Mouse (Mus musculus): ENCODE results near the gene Creb3l1. TPM values are rescaled to one million over a fixed set of nuclear protein-coding genes. Genes with fewer than 3 reads are reported as not detected.

Creb3l1 gene
- total RNA-seq, 2 experiments from 2014 or later: 3.2 to 3.6 TPM

GRCm38 (mm10) chr2:92008623-92009404 lies 15.5 kb downstream of the Creb3l1 start:
- no peak for DNase-seq (ENCODE audit: low spot score in 2 of 2)
- TF ChIP-seq CTCF (conservative IDR thresholded peaks at IDR 0.05): no peak
- Histone ChIP-seq H3K4me3 (peak overlapping the region; percentile 83), H3K27ac (peak overlapping the region; percentile 95)

GRCm38 (mm10) chr2:92007933-92008622 lies 16.2 kb downstream of the Creb3l1 start:
- Histone ChIP-seq H3K27ac (peak overlapping the region; percentile 95), H3K4me3 (peak overlapping the region; percentile 83)
- DNase-seq (ENCODE audit: low spot score in 2 of 2): peak; percentile 96 to 98
- 0 out of 2 replicates have a peak, but pooled peaks have one; percentile 11 for TF ChIP-seq CTCF (conservative IDR thresholded peaks at IDR 0.05)

DNA sequence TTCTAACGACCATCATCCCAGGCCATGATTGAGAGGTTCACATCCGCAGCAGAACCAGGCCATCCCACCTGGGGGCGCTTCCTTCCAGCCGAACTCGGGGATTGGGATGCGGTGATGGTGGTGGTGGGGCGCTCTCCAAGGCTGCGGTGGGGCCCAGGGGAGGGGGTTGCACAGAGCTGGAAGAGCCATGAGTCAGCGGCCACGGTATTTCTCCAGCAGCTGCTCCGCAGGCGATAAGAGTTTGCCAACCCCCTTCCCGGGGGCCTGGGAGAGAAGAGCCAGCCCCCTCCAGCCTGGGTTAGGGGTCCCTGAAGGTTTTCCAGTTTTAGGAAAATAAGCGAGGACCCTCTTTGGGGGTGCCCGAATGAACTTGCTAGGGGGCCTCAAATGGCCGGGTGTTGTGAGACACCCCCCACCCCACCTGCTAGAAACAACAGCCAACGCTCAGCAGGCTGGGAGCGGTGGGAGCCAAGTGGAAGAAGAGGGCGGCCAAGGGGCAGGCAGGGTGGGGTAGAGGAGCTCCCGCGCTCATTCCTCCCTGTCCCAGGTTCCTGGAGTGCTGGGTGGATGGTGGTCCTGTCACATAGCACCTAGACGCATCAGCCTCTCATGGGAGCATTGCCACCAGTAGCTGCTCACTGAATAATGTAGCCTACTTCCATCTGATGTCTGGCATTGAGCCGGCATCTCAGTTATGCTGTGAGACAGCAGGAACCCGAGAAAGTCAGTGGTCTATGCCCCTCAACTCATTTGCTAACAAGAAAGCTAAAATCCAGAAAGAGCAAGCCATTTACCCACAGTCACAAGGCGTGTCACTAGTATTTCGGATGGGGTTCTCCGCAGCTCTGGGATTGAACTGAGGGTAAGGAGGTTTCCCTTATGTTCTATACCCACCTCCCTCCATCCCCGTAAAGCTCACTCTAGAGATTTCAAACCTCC lies 17.1 kb downstream of the Creb3l1 start:
- H3K27ac ChIP-seq: peak overlapping the region; percentile 95
- H3K4me3 ChIP-seq: peak overlapping the region; percentile 83
- peak; percentile 80 for TF ChIP-seq CTCF (conservative IDR thresholded peaks at IDR 0.05)
- DNase-seq (ENCODE audit: low spot score in 2 of 2): peak; percentile 63 to 75

DNA sequence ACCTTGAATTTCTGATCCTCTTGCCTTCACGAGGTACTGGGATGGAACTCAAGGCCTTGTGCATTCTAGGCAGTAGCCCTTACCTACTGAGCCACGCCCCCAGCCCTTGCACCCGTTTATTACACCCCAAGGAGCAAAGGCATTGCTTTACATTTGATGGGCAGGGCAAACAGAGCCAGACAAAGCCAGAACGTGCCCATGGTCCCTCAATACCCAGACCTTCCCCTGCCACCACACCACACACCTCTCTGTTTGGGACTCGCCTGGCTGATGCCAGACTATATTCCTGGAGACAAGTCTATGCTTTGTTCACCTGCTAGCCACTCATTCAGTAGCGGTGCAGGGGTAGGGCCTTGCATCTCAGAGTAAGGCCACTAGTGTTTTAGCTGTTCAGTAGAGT lies 17.8 kb downstream of the Creb3l1 start:
- no peak for DNase-seq (ENCODE audit: low spot score in 2 of 2)
- H3K4me3 ChIP-seq: no peak overlapping the region; the same call in 1 of the 2 replicates
- TF ChIP-seq CTCF (conservative IDR thresholded peaks at IDR 0.05): no peak
- H3K27ac ChIP-seq: no peak overlapping the region

- DNase-seq (ENCODE audit: low spot score in 2 of 2): no peak
- TF ChIP-seq CTCF (conservative IDR thresholded peaks at IDR 0.05): no peak
- H3K4me3 ChIP-seq: no peak overlapping the region
- no peak overlapping the region for H3K27ac ChIP-seq
Observed at GRCm38 (mm10) chr2:92004617-92005016, 19.7 kb downstream of the Creb3l1 start.

DNA sequence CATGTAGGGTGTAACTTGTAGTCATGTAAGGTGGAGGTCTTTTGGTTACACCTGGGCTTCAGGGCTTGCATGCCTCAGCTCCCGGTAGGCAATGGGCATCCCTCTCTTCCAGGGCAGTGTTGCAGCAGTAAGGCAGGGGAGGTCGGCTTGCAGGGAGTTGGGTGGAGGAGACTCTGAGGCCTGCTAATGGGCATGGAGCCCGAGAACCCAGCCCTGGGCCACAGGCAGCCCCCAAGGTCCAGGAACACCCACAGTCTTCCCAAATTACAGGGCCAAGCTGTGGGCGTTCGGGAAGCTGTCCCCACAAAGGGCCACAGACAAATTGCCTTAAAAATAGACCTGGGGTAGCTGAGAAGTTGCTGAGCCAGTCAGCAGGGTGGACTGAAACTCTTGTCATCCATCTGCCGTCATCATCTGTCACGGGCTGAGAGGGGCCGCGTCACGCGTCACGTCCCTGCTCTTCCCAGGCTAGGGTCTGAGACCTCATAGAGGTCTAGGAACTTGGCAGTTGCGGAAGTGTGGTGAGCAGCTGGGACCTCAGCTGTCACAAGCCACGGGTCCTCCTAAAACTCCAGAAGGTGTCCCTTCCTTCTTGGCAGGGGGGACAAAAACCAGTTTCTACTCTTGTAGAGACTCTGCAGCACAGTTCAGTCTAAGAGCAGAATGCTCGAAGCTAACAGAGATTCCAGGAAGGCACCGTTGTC lies 26.2 kb downstream of the Creb3l1 start:
- no peak for DNase-seq (ENCODE audit: low spot score in 2 of 2)
- Histone ChIP-seq H3K27ac (no peak overlapping the region), H3K4me3 (no peak overlapping the region)
- TF ChIP-seq CTCF (conservative IDR thresholded peaks at IDR 0.05): no peak

DNA sequence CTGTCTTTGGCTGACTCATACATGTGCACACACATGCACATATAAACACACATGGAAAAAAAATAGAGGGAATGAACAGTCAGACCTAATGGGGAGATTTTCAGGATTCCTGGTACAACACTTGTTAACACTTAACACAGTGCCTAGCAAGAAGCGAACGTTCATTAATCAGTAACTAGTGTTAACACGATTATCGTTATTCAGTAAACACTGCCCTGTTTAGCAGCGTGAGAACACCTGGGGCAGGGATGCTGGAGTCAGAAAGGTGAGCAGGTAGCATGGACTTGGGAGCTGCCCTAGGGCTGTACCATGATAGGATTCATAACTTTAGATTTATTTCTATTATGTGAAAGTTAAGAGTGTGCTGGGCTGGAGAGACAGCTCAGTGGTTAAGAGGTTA lies 28.3 kb downstream of the Creb3l1 start:
- Histone ChIP-seq H3K27ac (no peak overlapping the region), H3K4me3 (no peak overlapping the region)
- no peak for DNase-seq (ENCODE audit: low spot score in 2 of 2)
- TF ChIP-seq CTCF (conservative IDR thresholded peaks at IDR 0.05): no peak

DNA sequence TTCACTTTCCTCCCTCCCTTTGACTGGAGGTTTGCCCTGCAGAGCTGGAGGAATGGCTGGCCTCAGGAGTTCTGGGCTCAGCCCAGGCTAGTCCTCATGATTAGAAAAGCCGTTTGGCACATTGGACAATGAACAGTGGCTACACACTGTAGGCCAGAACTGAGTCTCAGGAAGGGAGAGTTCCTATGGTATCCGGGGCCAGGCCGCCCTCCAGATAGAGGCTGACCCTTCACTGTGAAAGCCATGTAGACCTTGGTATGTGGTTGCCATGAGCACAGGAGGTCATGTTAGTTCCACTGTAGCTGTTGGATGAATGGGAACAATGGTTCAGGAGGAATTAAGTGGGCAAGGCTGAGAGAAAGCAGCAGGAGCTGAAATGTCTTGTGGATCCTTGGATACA lies 30.9 kb downstream of the Creb3l1 start:
- no peak for TF ChIP-seq CTCF (conservative IDR thresholded peaks at IDR 0.05)
- H3K27ac ChIP-seq: no peak overlapping the region
- H3K4me3 ChIP-seq: no peak overlapping the region
- DNase-seq (ENCODE audit: low spot score in 2 of 2): no peak

GRCm38 (mm10) chr2:91989750-91990149 lies 34.6 kb downstream of the Creb3l1 start:
- H3K4me3 ChIP-seq: no peak overlapping the region
- H3K27ac ChIP-seq: no peak overlapping the region
- TF ChIP-seq CTCF (conservative IDR thresholded peaks at IDR 0.05): peak; percentile 63
- no peak for DNase-seq (ENCODE audit: low spot score in 2 of 2)

- peak; percentile 66 to 89 for DNase-seq (ENCODE audit: low spot score in 2 of 2)
- Histone ChIP-seq H3K4me3 (no peak overlapping the region), H3K27ac (no peak overlapping the region)
- TF ChIP-seq CTCF (conservative IDR thresholded peaks at IDR 0.05): peak; percentile 99
Observed at GRCm38 (mm10) chr2:91987542-91987941, 36.8 kb downstream of the Creb3l1 start.

DNA sequence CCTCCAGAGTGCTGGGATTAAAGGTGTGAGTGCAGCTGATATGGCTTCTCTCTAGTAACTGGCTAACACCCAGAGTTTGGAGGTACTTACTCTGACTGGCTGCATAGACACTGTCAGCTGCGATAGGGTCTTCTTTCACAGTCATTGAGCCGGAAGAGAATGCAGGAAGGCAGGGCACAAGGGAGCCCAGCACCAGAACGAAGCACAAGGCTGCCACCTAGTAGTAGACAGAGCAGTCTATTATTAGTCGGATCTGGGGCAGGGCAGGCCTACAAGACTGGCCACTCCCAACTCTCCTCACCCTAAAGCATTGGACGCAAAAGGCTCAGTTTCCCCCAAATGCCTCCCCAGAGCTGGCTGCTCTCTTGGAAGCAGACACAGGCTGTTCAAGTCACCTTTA lies 38.2 kb downstream of the Creb3l1 start:
- no peak overlapping the region for H3K4me3 ChIP-seq
- DNase-seq (ENCODE audit: low spot score in 2 of 2): no peak
- TF ChIP-seq CTCF (conservative IDR thresholded peaks at IDR 0.05): peak; percentile 68
- no peak overlapping the region for H3K27ac ChIP-seq

DNA sequence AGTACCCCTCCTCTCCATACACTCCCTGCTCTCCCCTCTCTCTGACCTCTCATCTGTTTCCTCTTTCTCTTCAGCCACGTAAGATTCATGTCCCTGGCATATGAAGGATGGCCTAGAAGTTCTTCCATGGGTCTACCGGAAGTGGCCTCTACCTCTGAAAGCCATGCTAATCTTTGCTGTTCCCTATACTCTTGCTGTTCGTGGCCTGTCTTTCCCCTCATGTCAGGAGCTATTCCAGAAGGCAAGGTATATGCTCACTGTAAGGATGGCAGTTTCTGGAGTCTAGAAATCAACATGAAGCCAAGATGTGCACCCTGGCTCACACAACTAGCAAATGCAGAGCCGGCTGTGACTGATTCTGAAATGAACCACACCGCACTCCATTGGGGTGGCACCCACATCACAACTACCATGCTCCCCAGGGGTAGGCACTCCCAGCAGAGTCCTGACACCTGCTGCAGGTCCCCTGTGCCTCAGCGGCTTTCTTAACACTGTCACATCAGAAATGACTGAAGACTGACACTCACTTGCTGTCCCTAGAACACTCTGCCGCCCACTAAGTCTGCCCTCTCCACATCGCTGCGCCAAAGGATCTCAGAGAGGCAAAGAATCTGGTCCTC lies 39.3 kb downstream of the Creb3l1 start:
- no peak for TF ChIP-seq CTCF (conservative IDR thresholded peaks at IDR 0.05)
- no peak overlapping the region for H3K27ac ChIP-seq

More for the DNA sequence above, 39.3 kb downstream of the Creb3l1 start:
- no peak overlapping the region for H3K4me3 ChIP-seq
- no peak for DNase-seq (ENCODE audit: low spot score in 2 of 2)
